ENCODE assay signal across 8 mouse cellular contexts in genomic region chr13:24135282-24136230, GRCm38 (mm10).
A peak's percentile ranks its signal among the peaks of the same experiment; 100 is the strongest.
DNase-seq lines count a peak whose midpoint lies in the region; ATAC-seq lines count a peak whose summit lies in the region.

No protein-coding gene starts in this region.

- no peak overlapping the region for H3K4me3 ChIP-seq in heart, embryonic 11.5 days (ENCODE audit: low read depth, low read length)
- no peak overlapping the region for H3K4me3 ChIP-seq in hindbrain, embryonic 15.5 days
- no peak overlapping the region for H3K4me3 ChIP-seq in liver, embryonic 15.5 days (replicated peaks)

- no peak overlapping the region for H3K27ac ChIP-seq in heart, embryonic 11.5 days (ENCODE audit: low read depth, low read length)
- H3K27ac ChIP-seq in hindbrain, embryonic 15.5 days (replicated peaks): peak overlapping the region; percentile 20; the same call in 1 of the 2 replicates
- no peak overlapping the region for H3K27ac ChIP-seq in liver, embryonic 15.5 days (replicated peaks)

- H3K9me3 ChIP-seq in heart, embryonic 11.5 days (replicated peaks; ENCODE audit: control insufficient read depth, low read length): no peaks in the 10 kb centered on the region
- no peaks in the 10 kb centered on the region for H3K9me3 ChIP-seq in hindbrain, embryonic 15.5 days
- no peaks in the 10 kb centered on the region for H3K9me3 ChIP-seq in liver, embryonic 15.5 days (replicated peaks)

- DNase-seq in heart, adult 18-20 months: peak; percentile 38 to 53
- DNase-seq in embryo, embryonic 11 days: peak; percentile 53
- no peak for DNase-seq in Muller cell, postnatal 12 days (ENCODE audit: inconsistent ontology term)
- no peak for DNase-seq in cerebellum, adult 9-11 months
- DNase-seq in thymus, postnatal 4 days: no peak

- 56% methylated on average over 21 of the region's 21 CpGs for WGBS in heart, embryonic 11.5 days (ENCODE audit: insufficient replicate concordance)
- WGBS in hindbrain, embryonic 15.5 days: 25% methylated on average over 21 of the region's 21 CpGs
- WGBS in liver, embryonic 15.5 days (ENCODE audit: insufficient replicate concordance): 63% methylated on average over 21 of the region's 21 CpGs

- no peaks in the 10 kb centered on the region for H3K36me3 ChIP-seq in heart, embryonic 11.5 days (ENCODE audit: control insufficient read depth, insufficient read depth, low read length)
- H3K36me3 ChIP-seq in hindbrain, embryonic 15.5 days: no peaks in the 10 kb centered on the region
- H3K36me3 ChIP-seq in liver, embryonic 15.5 days (replicated peaks): no peaks in the 10 kb centered on the region

- 0 out of 2 replicates have a peak, but pooled peaks cover 3% of the 10 kb centered on the region for H3K4me1 ChIP-seq in heart, embryonic 11.5 days (ENCODE audit: control insufficient read depth, insufficient read depth, low read length)
- H3K4me1 ChIP-seq in hindbrain, embryonic 15.5 days (replicated peaks): peaks cover 12% of the 10 kb centered on the region
- peaks cover 10% of the 10 kb centered on the region for H3K4me1 ChIP-seq in liver, embryonic 15.5 days (replicated peaks)

- ATAC-seq in heart, embryonic 11.5 days (replicated peaks; ENCODE audit: insufficient number of reproducible peaks, low FRiP score, low TSS enrichment): no peak
- peak; percentile 36; the same call in 1 of the 2 replicates for ATAC-seq in hindbrain, embryonic 15.5 days (ENCODE audit: low FRiP score, low read depth)
- ATAC-seq in liver, embryonic 15.5 days (ENCODE audit: insufficient read depth): peak; percentile 51; the same call in 1 of the 2 replicates

- peaks cover 48% of the 10 kb centered on the region for H3K27me3 ChIP-seq in heart, embryonic 11.5 days (ENCODE audit: control insufficient read depth, insufficient read depth, low read length)
- H3K27me3 ChIP-seq in hindbrain, embryonic 15.5 days: no peaks in the 10 kb centered on the region
- H3K27me3 ChIP-seq in liver, embryonic 15.5 days: peaks cover 25% of the 10 kb centered on the region

- H3K4me2 ChIP-seq in heart, embryonic 11.5 days: no peak overlapping the region
- H3K4me2 ChIP-seq in hindbrain, embryonic 15.5 days: peak overlapping the region; percentile 10; the same call in 1 of the 2 replicates
- no peak overlapping the region for H3K4me2 ChIP-seq in liver, embryonic 15.5 days

- H3K9ac ChIP-seq in heart, embryonic 11.5 days (ENCODE audit: low read depth, low read length): no peak overlapping the region
- no peak overlapping the region for H3K9ac ChIP-seq in hindbrain, embryonic 15.5 days
- no peak overlapping the region for H3K9ac ChIP-seq in liver, embryonic 15.5 days

Comparison
In these comparisons a context has a peak if more than half of its experiments do, and no peak if none do; other contexts are left out.
1. DNase-seq: peak in heart, adult 18-20 months (2 of 2) and embryo, embryonic 11 days (single experiment); none in Muller cell, postnatal 12 days (single experiment), cerebellum, adult 9-11 months (single experiment) and thymus, postnatal 4 days (single experiment).